Mouse (Mus musculus): ENCODE measurements at regions not wholly inside any gene's neighbourhood (a gene's known extent, or its start where the extent isn't known, plus 50 kb on each side); places are given as distances from the start of the nearest gene placed in this dataset.

- DNase-seq (ENCODE audit: low spot score in 2 of 2): peak in 1 of 2 experiments; percentile 45
Measured at GRCm38 (mm10) chrX:99548284-99549019, 77.4 kb upstream of the Pja1 start.

GRCm38 (mm10) chrX:99544410-99544809 lies 73.3 kb upstream of the Pja1 start:
- DNase-seq (ENCODE audit: low spot score in 2 of 2): no peak

- no peak for DNase-seq (ENCODE audit: low spot score in 2 of 2)
Measured at GRCm38 (mm10) chrX:99541916-99542315, 70.8 kb upstream of the Pja1 start.

- DNase-seq (ENCODE audit: low spot score in 2 of 2): no peak
Measured at GRCm38 (mm10) chrX:99540087-99540576, 69.1 kb upstream of the Pja1 start.

GRCm38 (mm10) chrX:99539684-99540083 lies 68.6 kb upstream of the Pja1 start:
- no peak for DNase-seq (ENCODE audit: low spot score in 2 of 2)

- no peak for DNase-seq (ENCODE audit: low spot score in 2 of 2)
Measured at GRCm38 (mm10) chrX:99537814-99538213, 66.7 kb upstream of the Pja1 start.

- DNase-seq (ENCODE audit: low spot score in 2 of 2): peak in 1 of 2 experiments; percentile 23
Measured at GRCm38 (mm10) chrX:99534922-99535321, 63.8 kb upstream of the Pja1 start.

GRCm38 (mm10) chrX:99531154-99531553 lies 60.1 kb upstream of the Pja1 start:
- DNase-seq (ENCODE audit: low spot score in 2 of 2): peak in 1 of 2 experiments; percentile 12

GRCm38 (mm10) chrX:99530511-99530910 lies 59.4 kb upstream of the Pja1 start:
- no peak for DNase-seq (ENCODE audit: low spot score in 2 of 2)

GRCm38 (mm10) chrX:99523306-99523705 lies 52.2 kb upstream of the Pja1 start:
- no peak for DNase-seq (ENCODE audit: low spot score in 2 of 2)

GRCm38 (mm10) chrX:99522830-99523229 lies 51.8 kb upstream of the Pja1 start:
- DNase-seq (ENCODE audit: low spot score in 2 of 2): peak; percentile 60 to 64

- no peak for DNase-seq (ENCODE audit: low spot score in 2 of 2)
Measured at GRCm38 (mm10) chrX:99522289-99522688, 51.2 kb upstream of the Pja1 start.

GRCm38 (mm10) chrX:99521866-99522265 lies 50.8 kb upstream of the Pja1 start:
- DNase-seq (ENCODE audit: low spot score in 2 of 2): no peak
